Comparison of ENCODE assay signal across 20 mouse cellular contexts in the genomic region with DNA sequence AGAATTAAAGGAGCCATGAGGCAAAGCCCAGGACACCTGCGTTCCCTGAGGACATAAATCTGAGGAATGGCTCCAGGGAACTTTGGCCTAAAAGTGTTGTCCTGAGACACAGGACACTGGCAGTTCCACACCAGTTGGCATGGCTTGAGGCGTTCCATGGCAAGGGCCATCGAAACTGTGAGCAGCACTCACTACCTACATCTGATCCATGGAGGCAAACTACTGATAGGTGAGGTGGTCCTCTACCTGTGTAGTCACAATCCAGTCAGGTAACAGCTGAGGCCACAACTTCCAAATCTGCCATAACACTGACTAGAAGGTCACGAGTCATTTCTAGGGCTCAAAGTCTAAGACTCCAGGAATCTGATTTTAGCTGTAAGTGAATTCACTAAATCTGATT. TPM values are rescaled to one million over a fixed set of nuclear protein-coding genes. Genes with fewer than 3 reads are reported as not detected.
DNase-seq lines count a peak whose midpoint lies in the region; ATAC-seq and TF ChIP-seq lines count a peak whose summit lies in the region.
"Had no signal": no experiment of that assay in that cellular context is flagged by ENCODE, and none has a peak within 500 bp of the region (broad histone marks: within the 10 kb centered on the region; RNA-seq: fewer than 3 reads in every experiment).

No protein-coding gene starts in this region.

- no peak for TF ChIP-seq POLR2A in kidney, adult 2 months (IDR thresholded peaks at IDR 0.05; ENCODE audit: low read depth, low read length)

- peaks cover 8% of the 10 kb centered on the region; the same call in 1 of the 2 replicates for H3K4me1 ChIP-seq in kidney, adult 2 months (ENCODE audit: control insufficient read depth, insufficient read depth, low read length)
- H3K4me1 ChIP-seq in kidney, embryonic 15.5 days = no peaks in the 10 kb centered on the region
- H3K4me1 ChIP-seq: hindbrain, embryonic 13.5 days had no signal

- H3K4me2 ChIP-seq in kidney, embryonic 15.5 days = no peak overlapping the region
- H3K4me2 ChIP-seq: embryonic facial prominence, embryonic 15.5 days; hindbrain, embryonic 13.5 days had no signal

- H3K27ac ChIP-seq in kidney, adult 2 months (ENCODE audit: insufficient read depth, low read depth, low read length) = peak overlapping the region; percentile 7; the same call in 1 of the 2 replicates
- no peak overlapping the region for H3K27ac ChIP-seq in kidney, embryonic 15.5 days
- H3K27ac ChIP-seq: embryonic facial prominence, embryonic 15.5 days; forebrain, embryonic 10.5 days; heart, embryonic 10.5 days; hindbrain, embryonic 13.5 days; hindbrain, postnatal 0 days had no signal

- intact Hi-C loops in heart, postnatal 14 days (cut with DNase I) = no loop called here

- H3K4me3 ChIP-seq in kidney, adult 2 months (ENCODE audit: insufficient read depth, low read depth, low read length) = no peak overlapping the region
- H3K4me3 ChIP-seq in kidney, embryonic 15.5 days (replicated peaks) = no peak overlapping the region
- H3K4me3 ChIP-seq: embryonic facial prominence, embryonic 15.5 days; erythroblast, embryonic 14.5 days; forebrain, embryonic 10.5 days; heart, embryonic 10.5 days; hindbrain, embryonic 13.5 days had no signal

- H3K9me3 ChIP-seq in kidney, embryonic 15.5 days (replicated peaks) = no peaks in the 10 kb centered on the region
- H3K9me3 ChIP-seq: embryonic facial prominence, embryonic 15.5 days; heart, embryonic 10.5 days; hindbrain, embryonic 13.5 days had no signal

- ATAC-seq in kidney, embryonic 15.5 days (replicated peaks; ENCODE audit: low FRiP score) = no peak
- ATAC-seq: forebrain, embryonic 16.5 days; hindbrain, postnatal 0 days had no signal

- WGBS in kidney, adult 2 months = 61% methylated on average over 4 of the region's 4 CpGs
- 71% methylated on average over 4 of the region's 4 CpGs for WGBS in kidney, embryonic 15.5 days

- no peaks in the 10 kb centered on the region for H3K36me3 ChIP-seq in kidney, adult 2 months (ENCODE audit: control insufficient read depth, insufficient read depth, low read length)
- peaks cover 87% of the 10 kb centered on the region for H3K36me3 ChIP-seq in kidney, embryonic 15.5 days

- H3K9ac ChIP-seq in kidney, embryonic 15.5 days = no peak overlapping the region
- H3K9ac ChIP-seq: embryonic facial prominence, embryonic 15.5 days; hindbrain, embryonic 13.5 days had no signal

- H3K27me3 ChIP-seq in kidney, adult 2 months (replicated peaks; ENCODE audit: control insufficient read depth, insufficient read depth, low read length) = no peaks in the 10 kb centered on the region
- H3K27me3 ChIP-seq in kidney, embryonic 15.5 days = no peaks in the 10 kb centered on the region
- H3K27me3 ChIP-seq: embryonic facial prominence, embryonic 15.5 days; hindbrain, embryonic 13.5 days had no signal

- no peak for TF ChIP-seq CTCF in kidney, adult 2 months (conservative IDR thresholded peaks at IDR 0.05; ENCODE audit: insufficient read depth, insufficient read length, low read depth, low read length)

- DNase-seq in heart, adult 11 months = peak; percentile 76
- no peak for DNase-seq in heart, postnatal 14 days
- peak; percentile 66 for DNase-seq in kidney, adult 2 months
- peak; percentile 23 for DNase-seq in testis, postnatal 10 days (ENCODE audit: low spot score)
- no peak for DNase-seq in testis, postnatal 14 days (ENCODE audit: low spot score)
- DNase-seq: adrenal gland, adult 8-10 months; cerebellum, adult 11 months; cerebellum, adult 8-10 months; cerebellum, postnatal 14 days; embryo, embryonic 11 days; heart, adult 18-20 months; heart, postnatal 10 days had no signal

RNA-seq across cellular contexts. Expression of gene Dstn, which starts 40.6 kb away (rescaled TPM):
- 100 to 1,000 TPM; 321 to 347 TPM for total RNA-seq in heart, postnatal 14 days (2021)
- 46.9 and 73.0 TPM in 2 replicates for polyA plus RNA-seq in kidney, adult 2 months (2012; rRNA removed)
- 387 and 407 TPM in 2 replicates for polyA plus RNA-seq in kidney, embryonic 15.5 days (2015; fragmentation: Nextera tagmentation; extraction: Ambion mirVana)

RNA-seq across cellular contexts. Expression of gene Rrbp1, which starts 55.3 kb away (rescaled TPM):
- 100 to 1,000 TPM; 117 to 125 TPM for total RNA-seq in heart, postnatal 14 days (2021)
- 61.7 and 69.2 TPM in 2 replicates for polyA plus RNA-seq in kidney, adult 2 months (2012; rRNA removed)
- polyA plus RNA-seq in kidney, embryonic 15.5 days (2015; fragmentation: Nextera tagmentation; extraction: Ambion mirVana) = 78.1 and 90.8 TPM in 2 replicates

Comparison
In these comparisons a context has a peak if more than half of its experiments do, and no peak if none do; other contexts are left out.
1. DNase-seq: peak in heart, adult 11 months (single experiment), kidney, adult 2 months (single experiment) and testis, postnatal 10 days (single experiment); none in heart, postnatal 14 days (0 of 2) and testis, postnatal 14 days (single experiment).